Mouse (Mus musculus) frontal cortex, adult 2 months (tissue): ENCODE results near the gene Dazl. TPM values are rescaled to one million over a fixed set of nuclear protein-coding genes. Genes with fewer than 3 reads are reported as not detected.

ENCODE experiments used
- DNase-seq, 2 experiments: peaks; one replicate each; pipeline ENCODE4 v3.0.0; 2022; ENCODE audit warnings: low spot score in 1 of 2; ENCODE audit errors: extremely low spot score in 1 of 2
- polyA plus RNA-seq: library from polyadenylated mRNA; depleted of rRNA; stranded (reverse); fragments of >200 nt; gene quantifications from 2 replicates; pipeline ENCODE4 v1.2.3, GENCODE M21; 2012; rRNA removed

The Dazl gene
- 2.3 and 2.9 TPM in 2 replicates for polyA plus RNA-seq

- no peak for DNase-seq
Measured at GRCm38 (mm10) chr17:50293241-50293731, at the start of gene Dazl. Gene Dazl, minus strand, starts transcription at chr17:50293636.

GRCm38 (mm10) chr17:50341850-50342544, 48.6 kb upstream of the Dazl start:
- no peak for DNase-seq

GRCm38 (mm10) chr17:50338901-50339300, 45.5 kb upstream of the Dazl start:
- no peak for DNase-seq

- no peak for DNase-seq
Measured at GRCm38 (mm10) chr17:50335776-50336175, 42.3 kb upstream of the Dazl start.

GRCm38 (mm10) chr17:50334694-50335093, 41.3 kb upstream of the Dazl start:
- no peak for DNase-seq

GRCm38 (mm10) chr17:50332012-50332300, 38.5 kb upstream of the Dazl start:
- DNase-seq, result no peak

- DNase-seq, result no peak
Measured at GRCm38 (mm10) chr17:50331171-50332011, 38.0 kb upstream of the Dazl start.

GRCm38 (mm10) chr17:50330245-50330644, 36.8 kb upstream of the Dazl start:
- no peak for DNase-seq

GRCm38 (mm10) chr17:50324658-50325057, 31.2 kb upstream of the Dazl start:
- no peak for DNase-seq

- DNase-seq, result no peak
Measured at GRCm38 (mm10) chr17:50318810-50319209, 25.4 kb upstream of the Dazl start.

GRCm38 (mm10) chr17:50316216-50317150, 23.0 kb upstream of the Dazl start:
- DNase-seq, result no peak

GRCm38 (mm10) chr17:50310148-50310802, 16.8 kb upstream of the Dazl start:
- DNase-seq, result no peak

GRCm38 (mm10) chr17:50309512-50310072, 16.2 kb upstream of the Dazl start:
- peak; percentile 7 to 47 for DNase-seq

- DNase-seq, result no peak
Measured at GRCm38 (mm10) chr17:50308880-50309279, 15.4 kb upstream of the Dazl start.

GRCm38 (mm10) chr17:50308059-50308647, 14.7 kb upstream of the Dazl start:
- no peak for DNase-seq

- DNase-seq, result no peak
Measured at GRCm38 (mm10) chr17:50302867-50303266, 9.4 kb upstream of the Dazl start.

- DNase-seq, result no peak
Measured at GRCm38 (mm10) chr17:50300171-50300841, 6.9 kb upstream of the Dazl start.

GRCm38 (mm10) chr17:50298821-50299220, 5.4 kb upstream of the Dazl start:
- no peak for DNase-seq

- no peak for DNase-seq
Measured at GRCm38 (mm10) chr17:50294726-50295125, 1.3 kb upstream of the Dazl start.
